Mouse (Mus musculus): ENCODE measurements around the gene Tbata. TPM values are rescaled to one million over a fixed set of nuclear protein-coding genes. Genes with fewer than 3 reads are reported as not detected.

Gene Tbata
- 0.64 and 1.2 TPM in 2 replicates for polyA plus RNA-seq (2015; fragmentation: Nextera tagmentation; extraction: Ambion mirVana)

- H3K4me1 ChIP-seq (ENCODE audit: control insufficient read depth, insufficient read depth, low read depth, low read length), result no peaks in the 10 kb centered on the region
- 72% methylated on average over 3 of the region's 3 CpGs for WGBS
- H3K9ac ChIP-seq (ENCODE audit: low read depth, low read length), result no peak within 1 kb of the TSS
- no peak for ATAC-seq
- no peaks in the 10 kb centered on the region for H3K36me3 ChIP-seq (ENCODE audit: control insufficient read depth, insufficient read depth, low read length)
- H3K27ac ChIP-seq (ENCODE audit: low read depth, low read length), result no peak within 1 kb of the TSS
- H3K4me3 ChIP-seq (ENCODE audit: low read length), result no peak within 1 kb of the TSS
- no peak within 1 kb of the TSS for H3K4me2 ChIP-seq (ENCODE audit: low read length)
- no peaks in the 10 kb centered on the region for H3K27me3 ChIP-seq (replicated peaks; ENCODE audit: control insufficient read depth, insufficient read depth, low read length)
- no peaks in the 10 kb centered on the region for H3K9me3 ChIP-seq (ENCODE audit: control insufficient read depth, low read length)
Measured at GRCm38 (mm10) chr10:61171654-61172053, at the start of gene Tbata. Tbata (plus strand) TSS chr10:61171954.

GRCm38 (mm10) chr10:61123276-61123913, 48.4 kb upstream of the Tbata start:
- no peaks in the 10 kb centered on the region for H3K27me3 ChIP-seq (replicated peaks; ENCODE audit: control insufficient read depth, insufficient read depth, low read length)
- ATAC-seq, result no peak
- H3K4me2 ChIP-seq (ENCODE audit: low read length), result no peak overlapping the region
- no peaks in the 10 kb centered on the region for H3K9me3 ChIP-seq (ENCODE audit: control insufficient read depth, low read length)
- no peak overlapping the region for H3K27ac ChIP-seq (ENCODE audit: low read depth, low read length)
- 92% methylated on average over 3 of the region's 3 CpGs for WGBS
- H3K4me1 ChIP-seq (ENCODE audit: control insufficient read depth, insufficient read depth, low read depth, low read length), result no peaks in the 10 kb centered on the region
- H3K36me3 ChIP-seq (ENCODE audit: control insufficient read depth, insufficient read depth, low read length), result peaks cover 6% of the 10 kb centered on the region; the same call in 1 of the 2 replicates
- no peak overlapping the region for H3K9ac ChIP-seq (ENCODE audit: low read depth, low read length)
- no peak overlapping the region for H3K4me3 ChIP-seq (ENCODE audit: low read length)

- Histone ChIP-seq H3K27me3 (replicated peaks; ENCODE audit: control insufficient read depth, insufficient read depth, low read length) (no peaks in the 10 kb centered on the region), H3K4me1 (ENCODE audit: control insufficient read depth, insufficient read depth, low read depth, low read length) (no peaks in the 10 kb centered on the region), H3K9me3 (ENCODE audit: control insufficient read depth, low read length) (no peaks in the 10 kb centered on the region), H3K4me3 (ENCODE audit: low read length) (no peak overlapping the region), H3K9ac (ENCODE audit: low read depth, low read length) (no peak overlapping the region), H3K27ac (ENCODE audit: low read depth, low read length) (no peak overlapping the region), H3K4me2 (ENCODE audit: low read length) (no peak overlapping the region), H3K36me3 (ENCODE audit: control insufficient read depth, insufficient read depth, low read length) (peaks cover 6% of the 10 kb centered on the region; the same call in 1 of the 2 replicates)
- WGBS, result 92% methylated on average over 2 of the region's 2 CpGs
- ATAC-seq, result no peak
Measured at GRCm38 (mm10) chr10:61124462-61124861, 47.3 kb upstream of the Tbata start.

GRCm38 (mm10) chr10:61128701-61129365, 42.9 kb upstream of the Tbata start:
- ATAC-seq, result no peak
- no peaks in the 10 kb centered on the region for H3K27me3 ChIP-seq (replicated peaks; ENCODE audit: control insufficient read depth, insufficient read depth, low read length)
- 90% methylated on average over 1 of the region's 1 CpGs for WGBS
- no peaks in the 10 kb centered on the region for H3K4me1 ChIP-seq (ENCODE audit: control insufficient read depth, insufficient read depth, low read depth, low read length)
- H3K27ac ChIP-seq (ENCODE audit: low read depth, low read length), result no peak overlapping the region
- no peak overlapping the region for H3K4me3 ChIP-seq (ENCODE audit: low read length)
- no peak overlapping the region for H3K4me2 ChIP-seq (ENCODE audit: low read length)
- no peaks in the 10 kb centered on the region for H3K36me3 ChIP-seq (ENCODE audit: control insufficient read depth, insufficient read depth, low read length)
- H3K9ac ChIP-seq (ENCODE audit: low read depth, low read length), result no peak overlapping the region
- H3K9me3 ChIP-seq (ENCODE audit: control insufficient read depth, low read length), result no peaks in the 10 kb centered on the region

DNA sequence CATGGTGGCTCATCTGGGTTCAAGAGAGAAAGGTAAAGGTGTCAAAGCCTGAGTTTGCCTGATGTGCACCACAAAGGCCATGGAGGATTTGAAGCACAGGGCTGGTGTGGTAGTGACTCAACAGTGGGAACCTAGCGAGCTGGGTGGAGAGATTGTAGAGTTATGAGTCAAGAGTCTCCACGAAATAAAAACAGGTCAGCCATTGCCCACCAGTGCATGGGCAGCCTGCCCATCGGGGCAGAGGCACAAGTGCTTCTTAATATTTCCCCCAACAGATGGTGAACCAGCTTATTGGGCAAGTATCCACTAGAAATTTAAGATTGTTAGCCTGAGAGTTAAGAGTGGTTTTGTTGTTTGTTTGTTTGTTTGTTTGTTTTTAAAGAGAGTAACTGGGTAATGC, 40.8 kb upstream of the Tbata start:
- H3K27ac ChIP-seq (ENCODE audit: low read depth, low read length), result no peak overlapping the region
- H3K4me2 ChIP-seq (ENCODE audit: low read length), result no peak overlapping the region
- H3K36me3 ChIP-seq (ENCODE audit: control insufficient read depth, insufficient read depth, low read length), result no peaks in the 10 kb centered on the region
- ATAC-seq, result no peak
- 76% methylated on average over 3 of the region's 3 CpGs for WGBS
- H3K4me1 ChIP-seq (ENCODE audit: control insufficient read depth, insufficient read depth, low read depth, low read length), result no peaks in the 10 kb centered on the region
- H3K27me3 ChIP-seq (replicated peaks; ENCODE audit: control insufficient read depth, insufficient read depth, low read length), result no peaks in the 10 kb centered on the region
- H3K9me3 ChIP-seq (ENCODE audit: control insufficient read depth, low read length), result no peaks in the 10 kb centered on the region
- no peak overlapping the region for H3K9ac ChIP-seq (ENCODE audit: low read depth, low read length)
- H3K4me3 ChIP-seq (ENCODE audit: low read length), result no peak overlapping the region

DNA sequence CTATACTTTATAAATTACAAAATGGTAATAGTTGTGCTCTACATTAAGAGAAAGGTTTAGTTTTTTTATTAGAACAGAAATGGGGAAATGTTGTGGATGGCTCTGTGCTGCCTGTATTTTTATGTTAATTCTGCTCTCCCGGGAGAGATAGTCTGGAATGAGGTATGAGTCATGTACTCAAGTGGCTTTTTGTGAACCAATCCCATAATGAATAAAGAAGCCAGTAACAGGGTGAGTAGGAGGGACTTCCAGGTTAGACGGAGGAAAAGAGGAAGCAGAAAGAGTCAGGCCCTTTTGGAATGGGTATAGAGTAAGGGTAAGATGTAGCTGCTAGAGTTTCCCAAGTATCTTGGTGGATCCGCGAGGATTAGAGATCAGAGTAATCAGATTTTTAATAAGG, 37.7 kb upstream of the Tbata start:
- ATAC-seq, result no peak
- 71% methylated on average over 4 of the region's 4 CpGs for WGBS
- no peak overlapping the region for H3K4me2 ChIP-seq (ENCODE audit: low read length)
- no peak overlapping the region for H3K9ac ChIP-seq (ENCODE audit: low read depth, low read length)
- no peak overlapping the region for H3K4me3 ChIP-seq (ENCODE audit: low read length)
- peaks cover 2% of the 10 kb centered on the region; the same call in 1 of the 2 replicates for H3K36me3 ChIP-seq (ENCODE audit: control insufficient read depth, insufficient read depth, low read length)
- no peaks in the 10 kb centered on the region for H3K9me3 ChIP-seq (ENCODE audit: control insufficient read depth, low read length)
- H3K27ac ChIP-seq (ENCODE audit: low read depth, low read length), result no peak overlapping the region
- H3K4me1 ChIP-seq (ENCODE audit: control insufficient read depth, insufficient read depth, low read depth, low read length), result no peaks in the 10 kb centered on the region
- no peaks in the 10 kb centered on the region for H3K27me3 ChIP-seq (replicated peaks; ENCODE audit: control insufficient read depth, insufficient read depth, low read length)

DNA sequence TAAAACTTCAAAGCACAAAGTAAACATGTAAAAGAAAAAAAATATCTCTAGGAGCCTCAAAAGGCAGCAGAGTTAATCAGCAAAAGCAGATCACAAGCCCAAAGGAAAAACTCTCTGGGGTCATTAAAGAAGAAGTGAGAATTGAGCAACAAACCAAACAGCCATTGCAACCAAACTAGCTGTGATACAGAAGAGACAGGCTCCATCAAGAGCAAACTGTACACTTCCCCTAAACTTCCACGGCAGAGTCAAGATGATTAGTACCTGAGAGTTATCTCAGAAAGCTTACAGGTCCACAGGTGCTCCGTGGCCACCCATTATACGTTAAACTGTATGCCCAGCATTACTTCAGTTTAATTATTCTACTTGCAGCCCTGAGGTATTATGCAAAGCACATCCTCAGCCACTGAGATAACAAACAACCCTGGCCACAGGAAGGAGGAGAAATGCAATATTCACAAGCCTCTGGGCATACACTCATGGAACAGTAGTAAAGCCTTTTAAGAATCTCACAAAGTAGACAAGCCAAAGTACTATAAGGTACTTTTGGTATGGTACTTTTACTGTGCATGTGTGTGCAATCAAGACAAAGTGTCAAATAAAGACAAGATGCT, 36.4 kb upstream of the Tbata start:
- Histone ChIP-seq H3K36me3 (ENCODE audit: control insufficient read depth, insufficient read depth, low read length) (peaks cover 2% of the 10 kb centered on the region; the same call in 1 of the 2 replicates), H3K4me2 (ENCODE audit: low read length) (no peak overlapping the region), H3K9me3 (ENCODE audit: control insufficient read depth, low read length) (no peaks in the 10 kb centered on the region), H3K27me3 (replicated peaks; ENCODE audit: control insufficient read depth, insufficient read depth, low read length) (no peaks in the 10 kb centered on the region), H3K4me3 (ENCODE audit: low read length) (no peak overlapping the region), H3K9ac (ENCODE audit: low read depth, low read length) (no peak overlapping the region), H3K4me1 (ENCODE audit: control insufficient read depth, insufficient read depth, low read depth, low read length) (no peaks in the 10 kb centered on the region), H3K27ac (ENCODE audit: low read depth, low read length) (no peak overlapping the region)
- WGBS, result 82% methylated on average over 3 of the region's 3 CpGs
- no peak for ATAC-seq

DNA sequence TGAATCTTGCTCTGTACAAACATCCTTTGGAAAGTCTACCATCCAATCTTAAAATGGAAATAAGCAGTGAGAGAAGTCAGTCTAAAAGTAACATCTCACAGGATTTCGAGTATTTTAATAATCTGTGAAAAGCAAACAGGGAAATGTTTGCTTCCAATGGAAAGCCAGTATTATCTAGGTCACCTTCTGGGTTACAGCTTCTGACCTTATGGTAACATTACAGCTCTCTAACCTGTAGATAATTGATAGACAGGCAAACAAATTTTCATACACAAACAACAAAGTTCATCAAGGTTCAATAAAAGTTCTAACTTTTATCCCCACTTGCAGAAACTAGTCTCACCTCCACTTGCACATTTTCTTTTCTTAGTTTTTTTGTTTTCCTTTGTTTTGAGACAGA, 34.2 kb upstream of the Tbata start:
- WGBS, result 82% methylated on average over 1 of the region's 1 CpGs
- no peaks in the 10 kb centered on the region for H3K4me1 ChIP-seq (ENCODE audit: control insufficient read depth, insufficient read depth, low read depth, low read length)
- H3K9ac ChIP-seq (ENCODE audit: low read depth, low read length), result no peak overlapping the region
- H3K27me3 ChIP-seq (replicated peaks; ENCODE audit: control insufficient read depth, insufficient read depth, low read length), result no peaks in the 10 kb centered on the region
- no peak overlapping the region for H3K4me3 ChIP-seq (ENCODE audit: low read length)
- no peak overlapping the region for H3K27ac ChIP-seq (ENCODE audit: low read depth, low read length)
- H3K9me3 ChIP-seq (ENCODE audit: control insufficient read depth, low read length), result no peaks in the 10 kb centered on the region
- no peak for ATAC-seq
- H3K4me2 ChIP-seq (ENCODE audit: low read length), result no peak overlapping the region
- H3K36me3 ChIP-seq (ENCODE audit: control insufficient read depth, insufficient read depth, low read length), result peaks cover 2% of the 10 kb centered on the region; the same call in 1 of the 2 replicates

DNA sequence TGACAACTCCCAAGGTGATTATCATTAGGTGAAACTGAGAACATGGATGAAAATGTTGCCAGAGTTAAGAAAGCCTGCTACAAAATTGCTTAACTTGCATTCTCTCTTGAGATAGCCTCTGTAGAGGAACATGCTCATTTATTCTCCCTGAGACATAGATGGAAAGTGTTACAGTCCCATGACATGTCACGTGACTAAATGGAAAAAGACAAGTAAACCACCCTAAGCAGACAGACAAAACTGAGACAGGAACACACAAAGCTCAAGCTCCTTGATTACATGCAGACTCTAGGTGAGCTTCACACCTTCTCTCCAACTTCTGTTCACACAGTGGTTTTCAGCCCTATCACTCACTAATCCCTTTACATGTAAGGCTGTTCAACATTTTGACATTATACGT, 28.4 kb upstream of the Tbata start:
- Histone ChIP-seq H3K4me3 (ENCODE audit: low read length) (no peak overlapping the region), H3K27me3 (replicated peaks; ENCODE audit: control insufficient read depth, insufficient read depth, low read length) (no peaks in the 10 kb centered on the region), H3K4me2 (ENCODE audit: low read length) (no peak overlapping the region), H3K9ac (ENCODE audit: low read depth, low read length) (no peak overlapping the region), H3K4me1 (ENCODE audit: control insufficient read depth, insufficient read depth, low read depth, low read length) (peaks cover 5% of the 10 kb centered on the region), H3K9me3 (ENCODE audit: control insufficient read depth, low read length) (no peaks in the 10 kb centered on the region), H3K36me3 (ENCODE audit: control insufficient read depth, insufficient read depth, low read length) (peaks cover 2% of the 10 kb centered on the region; the same call in 1 of the 2 replicates), H3K27ac (ENCODE audit: low read depth, low read length) (no peak overlapping the region)
- no peak for ATAC-seq
- 96% methylated on average over 2 of the region's 2 CpGs for WGBS

Data from hindbrain, embryonic 16.5 days (tissue).